Mouse (Mus musculus) brain, adult 2 months (tissue): ENCODE measurements at regions not wholly inside any gene's neighbourhood (a gene's known extent, or its start where the extent isn't known, plus 50 kb on each side); places are given as distances from the start of the nearest gene placed in this dataset.

ENCODE experiments used
- DNase-seq: peaks from one replicate; pipeline ENCODE4 v3.0.0; 2011; ENCODE audit warnings: low read depth, low spot score

GRCm38 (mm10) chr4:35417866-35418265 is 191.9 kb upstream of the C9orf72 start:
- peak; percentile 54 for DNase-seq

- DNase-seq: peak; percentile 6
These were observed 187.5 kb upstream of the C9orf72 start for GRCm38 (mm10) chr4:35413488-35413887.

GRCm38 (mm10) chr4:35405301-35406006 is 179.5 kb upstream of the C9orf72 start:
- DNase-seq: peak; percentile 7

GRCm38 (mm10) chr4:35404068-35404467 is 178.1 kb upstream of the C9orf72 start:
- DNase-seq: no peak

GRCm38 (mm10) chr4:35403594-35403993 is 177.6 kb upstream of the C9orf72 start:
- no peak for DNase-seq

- DNase-seq: peak; percentile 17
These were observed 176.6 kb upstream of the C9orf72 start for GRCm38 (mm10) chr4:35402376-35403133.

GRCm38 (mm10) chr4:35401783-35402182 is 175.8 kb upstream of the C9orf72 start:
- DNase-seq: peak; percentile 47

- DNase-seq: peak; percentile 94
These were observed 174.5 kb upstream of the C9orf72 start for GRCm38 (mm10) chr4:35400511-35400910.

- DNase-seq: no peak
These were observed 169.6 kb upstream of the C9orf72 start for GRCm38 (mm10) chr4:35395583-35395877.

- no peak for DNase-seq
These were observed 169.0 kb upstream of the C9orf72 start for GRCm38 (mm10) chr4:35394821-35395582.

GRCm38 (mm10) chr4:35375791-35376190 is 149.8 kb upstream of the C9orf72 start:
- no peak for DNase-seq

GRCm38 (mm10) chr4:35373213-35373860 is 147.4 kb upstream of the C9orf72 start:
- no peak for DNase-seq

- peak; percentile 86 for DNase-seq
These were observed 146.7 kb upstream of the C9orf72 start for GRCm38 (mm10) chr4:35372528-35373212.

- no peak for DNase-seq
These were observed 138.2 kb upstream of the C9orf72 start for GRCm38 (mm10) chr4:35364161-35364560.

GRCm38 (mm10) chr4:35362176-35362575 is 136.2 kb upstream of the C9orf72 start:
- no peak for DNase-seq

GRCm38 (mm10) chr4:35359376-35359775 is 133.4 kb upstream of the C9orf72 start:
- no peak for DNase-seq

GRCm38 (mm10) chr4:35356904-35357563 is 131.1 kb upstream of the C9orf72 start:
- DNase-seq: no peak

- no peak for DNase-seq
These were observed 130.1 kb upstream of the C9orf72 start for GRCm38 (mm10) chr4:35356051-35356450.

- no peak for DNase-seq
These were observed 128.1 kb upstream of the C9orf72 start for GRCm38 (mm10) chr4:35354046-35354445.

- DNase-seq: no peak
These were observed 126.6 kb upstream of the C9orf72 start for GRCm38 (mm10) chr4:35352606-35353005.

- no peak for DNase-seq
These were observed 124.5 kb upstream of the C9orf72 start for GRCm38 (mm10) chr4:35350465-35350864.
